Mouse (Mus musculus): ENCODE results near the gene Mc1r. TPM values are rescaled to one million over a fixed set of nuclear protein-coding genes. Genes with fewer than 3 reads are reported as not detected.

Gene Mc1r
- total and polyA plus RNA-seq, 3 experiments: 0.31 to 0.45 TPM; not detected in 1

- Histone ChIP-seq H3K9me3 (replicated peaks; ENCODE audit: insufficient read depth, low read length) (no peaks in the 10 kb centered on the region), H3K27ac (ENCODE audit: control insufficient read depth, low read depth, low read length) (no peak overlapping the region), H3K27me3 (ENCODE audit: control insufficient read depth in 1 of 2, insufficient read depth in 2 of 2, low read length in 2 of 2) (no peaks in the 10 kb centered on the region), H3K79me2 (ENCODE audit: control insufficient read depth, insufficient read depth, low read length, poor library complexity) (no peaks in the 10 kb centered on the region), H3K4me1 (ENCODE audit: control insufficient read depth in 1 of 2, insufficient read depth in 2 of 2, low read length in 2 of 2) (no peaks in the 10 kb centered on the region), H3K9ac (ENCODE audit: control insufficient read depth, low read depth, low read length, poor library complexity, severe bottlenecking) (no peak overlapping the region), H3K4me3 (ENCODE audit: control insufficient read depth in 1 of 2, insufficient read depth in 1 of 2, low read depth in 2 of 2, low read length in 2 of 2) (no peak overlapping the region), H3K36me3 (ENCODE audit: control insufficient read depth in 1 of 2, insufficient read depth in 2 of 2, low read length in 2 of 2) (no peaks in the 10 kb centered on the region)
- peak; percentile 61 for DNase-seq (ENCODE audit: low read depth, low spot score)
- no peak for TF ChIP-seq SIN3A (IDR thresholded peaks at IDR 0.05; ENCODE audit: low read length)
- no peak for TF ChIP-seq RCOR1 (IDR thresholded peaks at IDR 0.05; ENCODE audit: low read depth, low read length)
- no peak for TF ChIP-seq ZNF384 (IDR thresholded peaks at IDR 0.05; ENCODE audit: low read depth, low read length)
- peak; percentile 76 for TF ChIP-seq SMC3 (IDR thresholded peaks at IDR 0.05; ENCODE audit: low read depth, low read length)
- TF ChIP-seq CHD1 (IDR thresholded peaks at IDR 0.05; ENCODE audit: low read depth, low read length): no peak
- TF ChIP-seq POLR2AphosphoS5 (IDR thresholded peaks at IDR 0.05; ENCODE audit: borderline replicate concordance, low read depth, low read length): no peak
- no peak for TF ChIP-seq EP300 (IDR thresholded peaks at IDR 0.05; ENCODE audit: low read depth in 1 of 2, low read length in 2 of 2)
- no peak for TF ChIP-seq MYC (IDR thresholded peaks at IDR 0.05; ENCODE audit: low read depth, low read length)
- no peak for TF ChIP-seq USF1 (IDR thresholded peaks at IDR 0.05; ENCODE audit: low read depth, low read length)
- TF ChIP-seq CHD2 (IDR thresholded peaks at IDR 0.05; ENCODE audit: low read length): no peak
- peak; percentile 25; the same call in 1 of the 2 replicates for TF ChIP-seq ZC3H11A (IDR thresholded peaks at IDR 0.05; ENCODE audit: low read depth, low read length)
- TF ChIP-seq TCF12 (IDR thresholded peaks at IDR 0.05; ENCODE audit: low read depth, low read length): no peak
- no peak for TF ChIP-seq E2F4 (IDR thresholded peaks at IDR 0.05; ENCODE audit: borderline replicate concordance, low read depth, low read length)
- peak; percentile 68 for TF ChIP-seq RAD21 (IDR thresholded peaks at IDR 0.05; ENCODE audit: low read depth, low read length)
- TF ChIP-seq CTCF (IDR thresholded peaks at IDR 0.05 in 2 of 3, conservative IDR thresholded peaks at IDR 0.05 in 1 of 3; ENCODE audit: control insufficient read depth in 1 of 3, insufficient read depth in 1 of 3, low read depth in 2 of 3, low read length in 3 of 3, poor library complexity in 1 of 3, severe bottlenecking in 1 of 3): peak; percentile 46 to 73 (median 64)
- no peak for TF ChIP-seq TBP (IDR thresholded peaks at IDR 0.05; ENCODE audit: low read depth, low read length)
- no peak for TF ChIP-seq MAFK (IDR thresholded peaks at IDR 0.05; ENCODE audit: borderline replicate concordance, low read depth, low read length)
- TF ChIP-seq ZKSCAN1 (IDR thresholded peaks at IDR 0.05; ENCODE audit: low read depth, low read length): no peak
- TF ChIP-seq MEF2A (IDR thresholded peaks at IDR 0.05; ENCODE audit: extremely low read depth, insufficient replicate concordance, low read depth, low read length, poor library complexity, severe bottlenecking): no peak
- TF ChIP-seq GABPA (IDR thresholded peaks at IDR 0.05; ENCODE audit: low read depth, low read length): no peak
- TF ChIP-seq HCFC1 (IDR thresholded peaks at IDR 0.05; ENCODE audit: low read depth, low read length): no peak
Measured at GRCm38 (mm10) chr8:123361082-123361739, 45.7 kb upstream of the Mc1r start.
